Mouse (Mus musculus): ENCODE data around the gene Gm20708.
A peak's percentile ranks its signal among the peaks of the same experiment; 100 is the strongest.

Gm20708 gene

GRCm38 (mm10) chr11:117838572-117838971 lies 29.1 kb downstream of the Gm20708 start:
- DNase-seq, result peak; percentile 48

- no peak for DNase-seq
Observed at GRCm38 (mm10) chr11:117839021-117839420, 29.6 kb downstream of the Gm20708 start.

GRCm38 (mm10) chr11:117840910-117841309 lies 31.4 kb downstream of the Gm20708 start:
- DNase-seq, result no peak

- DNase-seq, result no peak
Observed at GRCm38 (mm10) chr11:117843434-117843833, 34.0 kb downstream of the Gm20708 start.

- DNase-seq, result no peak
Observed at GRCm38 (mm10) chr11:117844997-117845396, 35.5 kb downstream of the Gm20708 start.

GRCm38 (mm10) chr11:117845651-117846050 lies 36.2 kb downstream of the Gm20708 start:
- DNase-seq, result no peak

GRCm38 (mm10) chr11:117846640-117847039 lies 37.2 kb downstream of the Gm20708 start:
- peak; percentile 46 for DNase-seq

- DNase-seq, result no peak
Observed at GRCm38 (mm10) chr11:117847593-117848215, 38.2 kb downstream of the Gm20708 start.

GRCm38 (mm10) chr11:117848271-117848984 lies 39.0 kb downstream of the Gm20708 start:
- DNase-seq, result peak; percentile 63

GRCm38 (mm10) chr11:117848985-117849671 lies 39.7 kb downstream of the Gm20708 start, which contains the start of gene Birc5:
Gene Birc5, plus strand, starts transcription at chr11:117849251.
- peak; percentile 98 for DNase-seq

- DNase-seq, result no peak
Observed at GRCm38 (mm10) chr11:117852875-117853274, 43.4 kb downstream of the Gm20708 start.

- DNase-seq, result no peak
Observed at GRCm38 (mm10) chr11:117854241-117854640, 44.8 kb downstream of the Gm20708 start.

- no peak for DNase-seq
Observed at GRCm38 (mm10) chr11:117855360-117855759, 45.9 kb downstream of the Gm20708 start.

- DNase-seq, result no peak
Observed at GRCm38 (mm10) chr11:117855975-117856374, 46.5 kb downstream of the Gm20708 start.

- DNase-seq, result no peak
Observed at GRCm38 (mm10) chr11:117857462-117857861, 48.0 kb downstream of the Gm20708 start.

- DNase-seq, result no peak
Observed at GRCm38 (mm10) chr11:117858392-117858791, 48.9 kb downstream of the Gm20708 start.

GRCm38 (mm10) chr11:117860601-117861000 lies 51.1 kb downstream of the Gm20708 start, which contains the start of gene Tmem235:
Gene Tmem235, plus strand, starts transcription at chr11:117860752.
- no peak for DNase-seq

- peak; percentile 65 for DNase-seq
Observed at GRCm38 (mm10) chr11:117863174-117863856, 53.8 kb downstream of the Gm20708 start.

GRCm38 (mm10) chr11:117864805-117865204 lies 55.3 kb downstream of the Gm20708 start:
- DNase-seq, result peak; percentile 51

- peak; percentile 59 for DNase-seq
Observed at GRCm38 (mm10) chr11:117865988-117866387, 56.5 kb downstream of the Gm20708 start.

GRCm38 (mm10) chr11:117870688-117871365 lies 61.4 kb downstream of the Gm20708 start:
- peak; percentile 83 for DNase-seq

GRCm38 (mm10) chr11:117871376-117871775 lies 61.9 kb downstream of the Gm20708 start:
- DNase-seq, result no peak
